Mouse (Mus musculus) liver, postnatal 0 days (tissue): ENCODE data around the gene Lsp1. TPM values are rescaled to one million over a fixed set of nuclear protein-coding genes. Genes with fewer than 3 reads are reported as not detected.

Source experiments
- ATAC-seq: fragments of 200-750 bp; cut with Nextera tagmentation; 2 replicates; pipeline ENCODE4 v1.8.0; 2017; ENCODE audit warnings: mild to moderate bottlenecking, moderate library complexity
- DNase-seq: peaks from one replicate; pipeline ENCODE4 v3.0.0-alpha.2; 2016
- H3K27ac ChIP-seq: fragments of 300-500 bp; sonication (generic); 2 replicates; pipeline ENCODE4 v1.5.1; 2014; ENCODE audit warnings: antibody characterized with exemption, moderate library complexity, mild to moderate bottlenecking, low read depth
- H3K27me3 ChIP-seq: fragments of 300-500 bp; sonication (generic); 2 replicates; pipeline ENCODE4 v1.6.1; 2014; ENCODE audit warnings: low read length, control low read depth, mixed read lengths; ENCODE audit not compliant: insufficient read depth
- H3K36me3 ChIP-seq: fragments of 300-500 bp; sonication (generic); replicated peaks from 2 replicates; pipeline ENCODE4 v1.6.1; 2014; ENCODE audit warnings: mild to moderate bottlenecking, control low read depth, low read length, moderate library complexity, mixed read lengths; ENCODE audit not compliant: insufficient read depth
- H3K4me1 ChIP-seq: fragments of 300-500 bp; sonication (generic); 2 replicates; pipeline ENCODE4 v1.6.1; 2014; ENCODE audit warnings: antibody characterized with exemption, mild to moderate bottlenecking, control low read depth; ENCODE audit not compliant: insufficient read depth
- H3K4me2 ChIP-seq: fragments of 300-500 bp; sonication (generic); 2 replicates; pipeline ENCODE4 v1.6.1; 2014; ENCODE audit warnings: low read depth, mild to moderate bottlenecking, low read length, moderate library complexity, mixed read lengths
- H3K4me3 ChIP-seq: fragments of 300-500 bp; sonication (generic); 2 replicates; pipeline ENCODE4 v1.5.1; 2014; ENCODE audit warnings: low read depth, low read length
- H3K9ac ChIP-seq: fragments of 300-500 bp; sonication (generic); replicated peaks from 2 replicates; pipeline ENCODE4 v1.6.1; 2014; ENCODE audit warnings: mild to moderate bottlenecking, moderate library complexity
- H3K9me3 ChIP-seq: fragments of 300-500 bp; sonication (generic); 2 replicates; pipeline ENCODE4 v1.6.1; 2016; ENCODE audit warnings: mild to moderate bottlenecking, control low read depth, low read length, mixed read lengths
- CTCF ChIP-seq: sonication (generic); IDR thresholded peaks from 2 replicates; pipeline ENCODE4 v1.5.1; 2016; ENCODE audit warnings: antibody characterized with exemption, low read depth
- EP300 ChIP-seq: IDR thresholded peaks from 2 replicates; pipeline ENCODE4 v1.6.1; 2016; ENCODE audit warnings: antibody characterized with exemption, low read depth, mild to moderate bottlenecking
- WGBS: fragments of 180-500 bp; shearing (Covaris S2); extraction: QIAGEN DNeasy Blood & Tissue Kit; methylation state at CpG from one replicate; pipeline ENCODE4 v1.1.7; 2014; ENCODE audit not compliant: insufficient replicate concordance; 5-methylcytosine and 5-hydroxymethylcytosine counted together
- polyA plus RNA-seq: library from polyadenylated mRNA; unstranded; fragments of >200 nt; fragmentation: Nextera tagmentation; extraction: Ambion mirVana; gene quantifications from 2 replicates; pipeline ENCODE4 v1.2.1, GENCODE M21; 2015

The Lsp1 gene
- polyA plus RNA-seq, 1 experiment from 2014 or later: 31.5 TPM

GRCm38 (mm10) chr7:142484780-142485179 lies 24.2 kb downstream of the Lsp1 start:
- WGBS: 75% methylated on average over 12 of the region's 12 CpGs
- H3K27ac ChIP-seq: no peak overlapping the region

GRCm38 (mm10) chr7:142486751-142487162 lies 26.1 kb downstream of the Lsp1 start:
- peaks cover 6% of the 10 kb centered on the region for H3K4me1 ChIP-seq
- H3K9me3 ChIP-seq: no peaks in the 10 kb centered on the region
- no peak for DNase-seq
- H3K4me2 ChIP-seq: no peak overlapping the region
- H3K27ac ChIP-seq: no peak overlapping the region
- TF ChIP-seq CTCF (no peak), EP300 (no peak)
- H3K36me3 ChIP-seq: peaks cover 17% of the 10 kb centered on the region; the same call in 1 of the 2 replicates
- no peak for ATAC-seq
- H3K9ac ChIP-seq: no peak overlapping the region
- WGBS: 63% methylated on average over 8 of the region's 8 CpGs
- H3K4me3 ChIP-seq: no peak overlapping the region
- no peaks in the 10 kb centered on the region for H3K27me3 ChIP-seq

More at GRCm38 (mm10) chr7:142484780-142485179, 24.2 kb downstream of the Lsp1 start:
- ATAC-seq (no peak), DNase-seq (no peak)
- Histone ChIP-seq H3K36me3 (0 out of 2 replicates have a peak, but pooled peaks cover 10% of the 10 kb centered on the region), H3K9me3 (no peaks in the 10 kb centered on the region), H3K4me1 (peaks cover 16% of the 10 kb centered on the region), H3K4me3 (no peak overlapping the region), H3K27me3 (no peaks in the 10 kb centered on the region), H3K9ac (no peak overlapping the region), H3K4me2 (no peak overlapping the region)
- TF ChIP-seq EP300 (no peak), CTCF (no peak)

- no peak for DNase-seq
- H3K4me1 ChIP-seq: no peaks in the 10 kb centered on the region
- H3K27ac ChIP-seq: no peak overlapping the region
- H3K27me3 ChIP-seq: no peaks in the 10 kb centered on the region
- no peaks in the 10 kb centered on the region for H3K9me3 ChIP-seq
- TF ChIP-seq EP300: no peak
- TF ChIP-seq CTCF: peak; percentile 76
- no peak overlapping the region for H3K4me2 ChIP-seq
- peaks cover 17% of the 10 kb centered on the region; the same call in 1 of the 2 replicates for H3K36me3 ChIP-seq
- H3K9ac ChIP-seq: no peak overlapping the region
- 43% methylated on average over 9 of the region's 9 CpGs for WGBS
- H3K4me3 ChIP-seq: no peak overlapping the region
- ATAC-seq: peak; percentile 44; the same call in 1 of the 2 replicates
Measured at GRCm38 (mm10) chr7:142487341-142487859, 26.8 kb downstream of the Lsp1 start.

- H3K27me3 ChIP-seq: no peaks in the 10 kb centered on the region
- H3K9me3 ChIP-seq: no peaks in the 10 kb centered on the region
- no peaks in the 10 kb centered on the region for H3K4me1 ChIP-seq
- no peak overlapping the region for H3K27ac ChIP-seq
- DNase-seq (no peak), ATAC-seq (no peak)
- no peak for TF ChIP-seq CTCF
- no peak overlapping the region for H3K9ac ChIP-seq
- no peak overlapping the region for H3K4me2 ChIP-seq
- H3K36me3 ChIP-seq: peaks cover 17% of the 10 kb centered on the region; the same call in 1 of the 2 replicates
- WGBS: 92% methylated on average over 3 of the region's 3 CpGs
- H3K4me3 ChIP-seq: no peak overlapping the region
Measured at GRCm38 (mm10) chr7:142488053-142488452, 27.4 kb downstream of the Lsp1 start.

- Histone ChIP-seq H3K4me3 (no peak overlapping the region), H3K4me2 (no peak overlapping the region), H3K9me3 (no peaks in the 10 kb centered on the region), H3K27ac (no peak overlapping the region), H3K4me1 (no peaks in the 10 kb centered on the region), H3K27me3 (no peaks in the 10 kb centered on the region), H3K36me3 (peaks cover 12% of the 10 kb centered on the region; the same call in 1 of the 2 replicates), H3K9ac (no peak overlapping the region)
- WGBS: 78% methylated on average over 8 of the region's 8 CpGs
- DNase-seq: no peak
- no peak for ATAC-seq
- TF ChIP-seq CTCF: no peak
- no peak for TF ChIP-seq EP300
Measured at GRCm38 (mm10) chr7:142493535-142493934, 32.9 kb downstream of the Lsp1 start.

- ATAC-seq: no peak
Measured at GRCm38 (mm10) chr7:142496158-142496557, 35.5 kb downstream of the Lsp1 start.

More at GRCm38 (mm10) chr7:142496158-142496557, 35.5 kb downstream of the Lsp1 start:
- H3K36me3 ChIP-seq: no peaks in the 10 kb centered on the region; the same call in 1 of the 2 replicates
- H3K4me3 ChIP-seq: no peak overlapping the region
- no peak overlapping the region for H3K27ac ChIP-seq
- H3K9me3 ChIP-seq: no peaks in the 10 kb centered on the region
- H3K4me2 ChIP-seq: no peak overlapping the region
- H3K27me3 ChIP-seq: no peaks in the 10 kb centered on the region
- DNase-seq: no peak
- no peak for TF ChIP-seq EP300
- TF ChIP-seq CTCF: no peak
- 67% methylated on average over 3 of the region's 3 CpGs for WGBS
- H3K9ac ChIP-seq: no peak overlapping the region
- H3K4me1 ChIP-seq: no peaks in the 10 kb centered on the region
